ENCODE assay signal across 8 mouse cellular contexts in genomic region chr13:95616512-95616911, GRCm38 (mm10). TPM values are rescaled to one million over a fixed set of nuclear protein-coding genes. Genes with fewer than 3 reads are reported as not detected.
DNase-seq lines count a peak whose midpoint lies in the region; ATAC-seq lines count a peak whose summit lies in the region.

No protein-coding gene starts in this region.

- H3K27me3 ChIP-seq in hindbrain, embryonic 14.5 days (ENCODE audit: control insufficient read depth, insufficient read depth, low read length) = no peaks in the 10 kb centered on the region
- no peaks in the 10 kb centered on the region for H3K27me3 ChIP-seq in midbrain, embryonic 12.5 days

- H3K36me3 ChIP-seq in hindbrain, embryonic 14.5 days (replicated peaks; ENCODE audit: control insufficient read depth, insufficient read depth) = peaks cover 7% of the 10 kb centered on the region; the same call in 1 of the 2 replicates
- H3K36me3 ChIP-seq in midbrain, embryonic 12.5 days = peaks cover 9% of the 10 kb centered on the region; the same call in 1 of the 2 replicates

- no peaks in the 10 kb centered on the region for H3K9me3 ChIP-seq in hindbrain, embryonic 14.5 days (ENCODE audit: control insufficient read depth, low read length)
- H3K9me3 ChIP-seq in midbrain, embryonic 12.5 days = no peaks in the 10 kb centered on the region

- 0 out of 2 replicates have a peak, but pooled peaks have one; percentile 10 for ATAC-seq in common myeloid progenitor, adult 5-6 weeks (replicated peaks; ENCODE audit: low read depth, poor library complexity, severe bottlenecking)
- ATAC-seq in hindbrain, embryonic 14.5 days (ENCODE audit: low FRiP score) = no peak
- no peak for ATAC-seq in midbrain, embryonic 12.5 days (ENCODE audit: low FRiP score, low read depth)

- H3K27ac ChIP-seq in hindbrain, embryonic 14.5 days = no peak overlapping the region
- no peak overlapping the region for H3K27ac ChIP-seq in midbrain, embryonic 12.5 days (replicated peaks)

- H3K4me3 ChIP-seq in hindbrain, embryonic 14.5 days (replicated peaks; ENCODE audit: low read length) = peak overlapping the region; percentile 65
- peak overlapping the region; percentile 88 for H3K4me3 ChIP-seq in midbrain, embryonic 12.5 days

- H3K4me1 ChIP-seq in hindbrain, embryonic 14.5 days (replicated peaks; ENCODE audit: control insufficient read depth, insufficient read depth, low read length) = peaks cover 25% of the 10 kb centered on the region; the same call in 1 of the 2 replicates
- H3K4me1 ChIP-seq in midbrain, embryonic 12.5 days = peaks cover 34% of the 10 kb centered on the region

- 63% methylated on average over 11 of the region's 11 CpGs for WGBS in hindbrain, embryonic 14.5 days
- WGBS in midbrain, embryonic 12.5 days = 67% methylated on average over 11 of the region's 11 CpGs

- peak overlapping the region; percentile 81 for H3K9ac ChIP-seq in hindbrain, embryonic 14.5 days
- peak overlapping the region; percentile 86 for H3K9ac ChIP-seq in midbrain, embryonic 12.5 days (replicated peaks)

- peak; percentile 34 for DNase-seq in embryo, embryonic 11 days
- no peak for DNase-seq in embryo, embryonic 9.5 days (ENCODE audit: extremely low spot score)
- DNase-seq in hindbrain, embryonic 14.5 days (ENCODE audit: low spot score) = no peak
- no peak for DNase-seq in cerebellum, postnatal 4 days (ENCODE audit: low spot score in 2 of 2)
- no peak for DNase-seq in thymus, postnatal 4 days
- no peak for DNase-seq in ovary, postnatal 14 days (ENCODE audit: low spot score)

- peak overlapping the region; percentile 59 for H3K4me2 ChIP-seq in hindbrain, embryonic 14.5 days (replicated peaks)
- peak overlapping the region; percentile 86 for H3K4me2 ChIP-seq in midbrain, embryonic 12.5 days (replicated peaks)

RNA-seq across cellular contexts. Expression of gene F2r, which starts 1.8 kb away (rescaled TPM):
- 59.5 and 70.5 TPM in 2 replicates for total RNA-seq in common myeloid progenitor, adult 5-6 weeks (2017)
- 69.4 and 70.2 TPM in 2 replicates for polyA plus RNA-seq in hindbrain, embryonic 14.5 days (2014; fragmentation: Nextera tagmentation; extraction: Ambion mirVana)
- 106 and 110 TPM in 2 replicates for polyA plus RNA-seq in midbrain, embryonic 12.5 days (2016; fragmentation: Nextera tagmentation; extraction: Ambion mirVana)
